Comparison of ENCODE assay signal across 8 mouse cellular contexts in the genomic region with DNA sequence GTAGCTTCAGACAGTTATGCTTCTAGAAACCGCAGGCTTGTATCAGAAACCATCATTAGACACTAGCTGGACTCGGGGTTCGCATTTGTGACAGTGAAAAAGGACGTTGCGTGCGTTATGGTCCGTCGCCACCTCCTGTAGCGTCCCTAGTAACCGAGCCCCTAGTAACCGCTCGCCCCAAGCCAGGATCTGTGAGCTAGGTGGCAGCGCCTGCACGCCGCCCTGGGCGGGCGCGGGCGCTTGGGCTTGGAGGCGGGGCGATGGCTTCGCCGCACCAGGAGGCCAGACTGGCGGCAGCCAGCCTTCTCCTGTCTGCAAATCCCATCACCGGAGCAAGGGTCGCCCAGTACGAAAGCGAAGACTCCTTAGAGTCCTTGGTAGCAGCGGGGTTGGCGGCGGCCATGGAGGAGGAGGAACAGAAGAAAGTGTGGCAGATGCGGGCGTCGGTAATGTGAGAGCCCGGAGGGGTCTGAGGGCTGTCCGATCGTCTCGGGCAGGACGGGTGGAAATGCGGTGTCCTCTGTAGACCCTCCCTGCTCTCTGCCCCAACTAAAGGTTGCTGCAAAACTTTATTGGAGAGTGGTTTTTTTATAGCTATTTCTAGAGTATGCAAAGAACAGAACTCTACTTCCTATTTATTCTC. TPM values are rescaled to one million over a fixed set of nuclear protein-coding genes. Genes with fewer than 3 reads are reported as not detected.
A peak's percentile ranks its signal among the peaks of the same experiment; 100 is the strongest.
DNase-seq lines count a peak whose midpoint lies in the region; ATAC-seq lines count a peak whose summit lies in the region.

No protein-coding gene starts in this region.

- H3K9me3 ChIP-seq in hindbrain, embryonic 15.5 days = no peaks in the 10 kb centered on the region

- no peaks in the 10 kb centered on the region; the same call in 1 of the 2 replicates for H3K27me3 ChIP-seq in hindbrain, embryonic 15.5 days

- H3K9ac ChIP-seq in hindbrain, embryonic 15.5 days = peak overlapping the region; percentile 76

- DNase-seq in T-cell, adult 2 months (ENCODE audit: low spot score) = peak; percentile 71
- peak; percentile 86 to 90 for DNase-seq in cerebellum, postnatal 25 days
- DNase-seq in frontal cortex, postnatal 36 days (ENCODE audit: low spot score in 2 of 2) = peak; percentile 79 to 83
- peak; percentile 76 to 82 for DNase-seq in left cerebral cortex, adult 18-20 months (ENCODE audit: low spot score in 2 of 2)
- peak; percentile 85 to 90 for DNase-seq in lung, postnatal 4 days
- DNase-seq in retina, postnatal 1 day = peak; percentile 96
- peak; percentile 74 for DNase-seq in thymus, postnatal 4 days

- peak overlapping the region; percentile 80 for H3K4me2 ChIP-seq in hindbrain, embryonic 15.5 days

- peaks cover 12% of the 10 kb centered on the region for H3K36me3 ChIP-seq in hindbrain, embryonic 15.5 days

- ATAC-seq in hindbrain, embryonic 15.5 days (ENCODE audit: low FRiP score, low read depth) = peak; percentile 95

- H3K27ac ChIP-seq in hindbrain, embryonic 15.5 days (replicated peaks) = peak overlapping the region; percentile 96

- WGBS in hindbrain, embryonic 15.5 days = under 1% methylated on average over 40 of the region's 40 CpGs

- peak overlapping the region; percentile 59 for H3K4me3 ChIP-seq in hindbrain, embryonic 15.5 days

- peaks cover 7% of the 10 kb centered on the region; the same call in 1 of the 2 replicates for H3K4me1 ChIP-seq in hindbrain, embryonic 15.5 days (replicated peaks)

RNA-seq across cellular contexts. Expression of a gene that starts 1.0 kb away (rescaled TPM):
- 4.5 and 5.8 TPM in 2 replicates for polyA plus RNA-seq in hindbrain, embryonic 15.5 days (2015; fragmentation: Nextera tagmentation; extraction: Ambion mirVana)
- total RNA-seq in left cerebral cortex, adult 18-20 months (2021) = 1 to 10 TPM; 3.2 to 5.2 TPM

RNA-seq across cellular contexts. Expression of a gene that starts 18.0 kb away (rescaled TPM):
- polyA plus RNA-seq in hindbrain, embryonic 15.5 days (2015; fragmentation: Nextera tagmentation; extraction: Ambion mirVana) = 259 and 275 TPM in 2 replicates
- 100 to 1,000 TPM; 111 to 117 TPM for total RNA-seq in left cerebral cortex, adult 18-20 months (2021)

RNA-seq across cellular contexts. Expression of a gene that starts 26.1 kb away (rescaled TPM):
- 245 and 261 TPM in 2 replicates for polyA plus RNA-seq in hindbrain, embryonic 15.5 days (2015; fragmentation: Nextera tagmentation; extraction: Ambion mirVana)
- total RNA-seq in left cerebral cortex, adult 18-20 months (2021) = 10 to 100 TPM; 46.4 to 47.6 TPM

RNA-seq across cellular contexts. Expression of a gene that starts 26.4 kb away (rescaled TPM):
- 3.7 and 3.9 TPM in 2 replicates for polyA plus RNA-seq in hindbrain, embryonic 15.5 days (2015; fragmentation: Nextera tagmentation; extraction: Ambion mirVana)
- 10 to 100 TPM; 10.1 to 11.3 TPM for total RNA-seq in left cerebral cortex, adult 18-20 months (2021)

RNA-seq across cellular contexts. Expression of a gene that starts 36.5 kb away (rescaled TPM):
- 7.1 and 8.0 TPM in 2 replicates for polyA plus RNA-seq in hindbrain, embryonic 15.5 days (2015; fragmentation: Nextera tagmentation; extraction: Ambion mirVana)
- total RNA-seq in left cerebral cortex, adult 18-20 months (2021) = 10 to 100 TPM; 70.9 to 72.5 TPM

Comparison
In these comparisons a context has a peak if more than half of its experiments do, and no peak if none do; other contexts are left out.
1. Peak in every context shown above with its lines: DNase-seq, ATAC-seq, H3K4me3 ChIP-seq and H3K27ac ChIP-seq.